Mouse (Mus musculus): ENCODE measurements at regions not wholly inside any gene's neighbourhood (a gene's known extent, or its start where the extent isn't known, plus 50 kb on each side); places are given as distances from the start of the nearest gene placed in this dataset.

- no peak for DNase-seq (ENCODE audit: low spot score)
Measured at GRCm38 (mm10) chr13:16315689-16316088, 304.0 kb downstream of the Inhba start.

GRCm38 (mm10) chr13:16316581-16316980 lies 304.9 kb downstream of the Inhba start:
- no peak for DNase-seq (ENCODE audit: low spot score)

GRCm38 (mm10) chr13:16317412-16317811 lies 305.8 kb downstream of the Inhba start:
- no peak for DNase-seq (ENCODE audit: low spot score)

- DNase-seq (ENCODE audit: low spot score), result no peak
Measured at GRCm38 (mm10) chr13:16320392-16320791, 308.7 kb downstream of the Inhba start.

GRCm38 (mm10) chr13:16325661-16326060 lies 314.0 kb downstream of the Inhba start:
- DNase-seq (ENCODE audit: low spot score), result no peak

GRCm38 (mm10) chr13:16341727-16342126 lies 330.1 kb downstream of the Inhba start:
- no peak for DNase-seq (ENCODE audit: low spot score)

GRCm38 (mm10) chr13:16342171-16342570 lies 330.5 kb downstream of the Inhba start:
- no peak for DNase-seq (ENCODE audit: low spot score)

GRCm38 (mm10) chr13:16343280-16343945 lies 331.8 kb downstream of the Inhba start:
- DNase-seq (ENCODE audit: low spot score), result no peak

GRCm38 (mm10) chr13:16349353-16349752 lies 337.7 kb downstream of the Inhba start:
- DNase-seq (ENCODE audit: low spot score), result no peak

- no peak for DNase-seq (ENCODE audit: low spot score)
Measured at GRCm38 (mm10) chr13:16350061-16350460, 338.4 kb downstream of the Inhba start.

GRCm38 (mm10) chr13:16355316-16355715 lies 343.7 kb downstream of the Inhba start:
- no peak for DNase-seq (ENCODE audit: low spot score)

GRCm38 (mm10) chr13:16379492-16379891 lies 367.8 kb downstream of the Inhba start:
- no peak for DNase-seq (ENCODE audit: low spot score)

GRCm38 (mm10) chr13:16379949-16380348 lies 368.3 kb downstream of the Inhba start:
- DNase-seq (ENCODE audit: low spot score), result no peak

GRCm38 (mm10) chr13:16382936-16383511 lies 371.4 kb downstream of the Inhba start:
- no peak for DNase-seq (ENCODE audit: low spot score)

GRCm38 (mm10) chr13:16416356-16417019 lies 404.8 kb downstream of the Inhba start:
- DNase-seq (ENCODE audit: low spot score), result no peak

- DNase-seq (ENCODE audit: low spot score), result no peak
Measured at GRCm38 (mm10) chr13:16424147-16424546, 412.5 kb downstream of the Inhba start.

- DNase-seq (ENCODE audit: low spot score), result no peak
Measured at GRCm38 (mm10) chr13:16435436-16435835, 423.8 kb downstream of the Inhba start.

GRCm38 (mm10) chr13:16453234-16453633 lies 441.6 kb downstream of the Inhba start:
- no peak for DNase-seq (ENCODE audit: low spot score)

- no peak for DNase-seq (ENCODE audit: low spot score)
Measured at GRCm38 (mm10) chr13:16459743-16460142, 448.1 kb downstream of the Inhba start.

GRCm38 (mm10) chr13:16461681-16462080 lies 450.0 kb downstream of the Inhba start:
- no peak for DNase-seq (ENCODE audit: low spot score)

GRCm38 (mm10) chr13:16464823-16465222 lies 453.2 kb downstream of the Inhba start:
- no peak for DNase-seq (ENCODE audit: low spot score)

- DNase-seq (ENCODE audit: low spot score), result no peak
Measured at GRCm38 (mm10) chr13:16465317-16465716, 453.7 kb downstream of the Inhba start.

GRCm38 (mm10) chr13:16465812-16466211 lies 454.2 kb downstream of the Inhba start:
- DNase-seq (ENCODE audit: low spot score), result no peak

All from thymus, postnatal 0 days (tissue).